Mouse (Mus musculus) R1 (cell line): ENCODE measurements around the gene Bckdk.
A peak's percentile ranks its signal among the peaks of the same experiment; 100 is the strongest.
"Not testable (repeated sequence)": the region's sequence is repeated elsewhere in the genome, so short reads cannot be mapped to it uniquely, and the experiment has no call there.

Experiments used
- DNase-seq: peaks from one replicate; pipeline ENCODE4 v3.0.0-alpha.2; 2018; ENCODE audit warnings: low read depth, low spot score

Bckdk gene

DNA sequence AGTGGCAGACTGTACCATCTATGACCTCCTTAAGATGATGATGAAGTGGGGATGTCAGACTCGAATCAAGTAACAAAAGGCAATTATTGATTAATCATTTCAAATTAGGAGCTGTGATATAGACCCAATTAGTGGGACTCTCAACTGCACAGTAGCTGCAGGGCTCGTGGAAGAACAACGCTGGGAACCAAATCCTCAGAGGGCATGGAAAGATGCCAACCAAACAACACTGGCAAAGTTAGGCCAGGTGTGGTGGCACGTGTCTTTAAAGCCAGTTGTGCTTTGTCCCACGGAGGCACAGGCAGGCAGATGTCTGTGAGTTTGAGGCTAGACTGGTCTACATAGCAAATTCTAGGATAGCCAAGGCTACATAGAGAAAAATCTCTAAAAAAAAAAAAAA is 26.8 kb downstream of the Bckdk start:
- no peak for DNase-seq

DNA sequence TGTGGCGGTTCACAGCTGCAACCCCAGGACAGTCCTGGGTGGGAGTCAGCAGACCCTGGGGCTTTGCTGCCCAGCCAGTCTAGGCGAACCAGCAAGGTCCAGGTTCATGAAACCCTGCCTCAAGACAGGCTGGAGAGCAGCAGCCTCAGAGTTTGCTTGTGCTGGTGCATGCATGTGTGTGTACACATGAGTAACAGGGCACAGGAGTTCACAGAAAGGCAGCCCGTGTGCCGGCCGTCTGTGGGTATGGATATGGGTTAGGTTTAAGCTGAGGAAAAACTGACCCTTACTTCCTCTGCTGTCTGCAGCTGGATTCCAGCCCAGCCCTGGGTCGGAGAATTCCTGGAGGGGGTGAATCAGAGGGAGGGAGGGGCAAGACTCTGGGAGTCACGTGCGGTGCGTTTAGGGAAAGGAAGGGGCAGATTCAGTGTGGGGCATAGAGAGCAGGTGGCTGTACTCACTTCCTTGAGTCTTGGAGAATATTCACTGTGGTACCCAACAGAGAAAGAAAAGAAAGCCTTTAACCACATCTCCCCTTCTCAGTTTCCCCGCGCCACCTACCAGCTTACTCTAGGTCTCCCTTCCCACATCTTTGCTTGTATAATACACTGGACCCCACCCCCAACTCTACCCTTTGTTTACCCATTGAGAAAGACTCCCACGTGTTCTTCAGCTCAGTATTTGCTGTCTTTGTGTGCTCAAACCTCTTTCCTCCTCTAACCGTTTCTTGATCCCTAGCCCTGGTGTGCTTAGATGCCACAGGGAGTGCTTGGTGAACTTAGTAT is 27.7 kb downstream of the Bckdk start:
- peak; percentile 86 for DNase-seq

DNA sequence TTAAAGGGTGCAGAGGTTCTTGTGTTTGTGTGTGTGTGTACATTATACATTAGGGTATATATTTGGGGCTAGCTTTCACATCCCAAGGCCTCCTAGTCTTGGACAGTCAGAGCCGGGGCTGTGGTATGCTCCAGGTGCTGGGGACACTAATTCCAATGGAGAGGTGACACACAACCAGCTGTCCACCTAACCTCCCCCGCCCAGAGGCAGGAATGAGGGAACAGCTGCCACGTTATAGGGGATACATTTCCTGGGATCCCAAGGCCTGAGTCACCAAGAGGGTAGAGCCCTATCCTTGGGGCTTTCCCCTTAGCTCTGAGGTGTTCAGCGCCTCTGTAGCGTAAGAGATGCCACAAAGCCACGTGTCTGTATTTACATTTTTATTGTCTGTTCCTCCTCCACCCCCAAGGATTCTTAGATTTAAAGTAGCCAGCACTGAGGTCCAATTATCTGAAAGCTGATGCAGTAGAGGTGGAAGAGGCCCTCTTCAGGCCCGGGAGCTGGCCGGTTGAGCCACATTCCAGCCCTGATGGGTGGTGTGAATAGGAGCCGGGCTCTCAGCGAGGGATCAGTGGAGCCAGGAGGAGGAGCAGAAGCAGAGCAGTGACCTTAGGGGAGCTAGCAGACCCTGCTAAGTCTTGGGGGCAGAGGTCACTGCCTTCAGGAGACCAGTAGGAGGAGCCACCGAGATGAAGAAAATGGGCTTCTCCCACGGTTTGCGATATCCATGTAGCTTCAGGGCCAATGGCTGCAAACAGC is 28.6 kb downstream of the Bckdk start:
- DNase-seq = peak; percentile 93

DNA sequence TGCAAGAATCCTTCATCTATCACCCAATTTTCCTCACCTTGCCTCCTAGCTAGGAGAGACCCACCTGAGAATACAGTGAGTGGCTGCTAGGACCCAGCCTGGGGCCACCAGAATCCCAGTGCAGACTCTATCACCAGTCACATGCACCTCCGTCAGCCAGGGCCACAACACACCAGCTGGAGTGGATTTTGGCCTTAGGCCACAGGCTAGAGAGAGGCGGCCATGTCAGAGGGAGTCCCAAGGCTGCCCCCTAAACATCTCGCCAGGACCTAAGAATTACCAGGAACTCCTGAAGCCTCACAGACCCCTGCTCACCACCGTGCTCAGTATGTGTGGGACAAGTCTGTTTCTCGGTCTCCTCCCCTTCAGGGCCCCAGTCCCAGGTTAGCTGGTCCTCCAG is 30.2 kb downstream of the Bckdk start:
- no peak for DNase-seq

DNA sequence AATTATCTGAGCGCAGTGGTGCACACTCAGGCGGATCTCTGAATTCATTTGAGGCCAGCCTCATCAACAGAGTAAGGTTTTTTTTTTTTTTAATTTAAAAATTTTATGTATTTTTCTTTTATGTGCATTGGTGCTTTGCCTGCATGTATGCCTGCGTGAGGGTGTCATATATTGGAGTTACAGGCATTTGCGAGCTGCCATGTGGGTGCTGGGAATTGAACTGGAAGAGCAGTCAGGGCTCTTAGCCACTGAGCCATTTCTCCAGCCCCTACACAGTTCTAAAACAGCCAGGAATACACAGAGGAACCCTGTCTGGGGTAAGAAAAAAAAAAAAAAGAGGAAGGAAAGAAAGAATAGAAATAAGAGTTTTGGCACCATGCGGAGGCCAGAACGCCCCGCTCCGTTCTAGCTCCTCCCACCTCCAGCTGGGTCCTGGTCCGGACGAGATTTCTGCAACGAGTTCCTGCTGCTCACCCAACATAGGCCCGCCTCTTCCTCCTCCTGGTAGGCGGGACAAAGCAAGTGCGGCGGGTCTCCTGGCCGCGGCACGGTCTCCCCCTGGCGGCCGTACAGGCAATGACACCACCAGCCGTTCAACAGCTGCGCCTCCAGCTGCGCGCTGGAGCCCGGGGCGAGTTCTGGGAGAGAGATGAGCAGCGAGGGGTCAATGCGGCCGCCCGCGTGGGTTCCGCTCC is 31.3 kb downstream of the Bckdk start:
- DNase-seq = peak; percentile 98

DNA sequence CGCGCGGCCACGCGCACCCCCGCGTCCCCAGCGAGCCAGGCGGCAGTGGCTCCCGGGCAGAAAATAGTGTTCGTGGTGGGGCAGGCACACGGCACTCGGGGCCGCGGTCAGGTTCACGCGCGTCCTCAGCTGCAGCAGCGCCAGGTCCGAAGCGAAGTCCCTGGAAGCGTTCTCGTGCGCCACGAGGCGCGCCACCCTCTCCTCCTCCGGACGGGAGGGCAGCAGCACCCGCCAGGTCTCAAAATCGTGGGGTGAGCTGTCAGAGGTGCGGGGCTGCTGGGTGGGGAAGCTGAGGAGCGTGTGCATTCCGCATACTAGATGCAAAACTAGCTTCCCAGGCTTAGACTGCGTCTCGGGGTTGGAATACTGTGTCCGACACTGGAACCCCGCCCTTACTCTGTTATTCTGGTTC is 31.9 kb downstream of the Bckdk start:
- DNase-seq = peak; percentile 82

DNA sequence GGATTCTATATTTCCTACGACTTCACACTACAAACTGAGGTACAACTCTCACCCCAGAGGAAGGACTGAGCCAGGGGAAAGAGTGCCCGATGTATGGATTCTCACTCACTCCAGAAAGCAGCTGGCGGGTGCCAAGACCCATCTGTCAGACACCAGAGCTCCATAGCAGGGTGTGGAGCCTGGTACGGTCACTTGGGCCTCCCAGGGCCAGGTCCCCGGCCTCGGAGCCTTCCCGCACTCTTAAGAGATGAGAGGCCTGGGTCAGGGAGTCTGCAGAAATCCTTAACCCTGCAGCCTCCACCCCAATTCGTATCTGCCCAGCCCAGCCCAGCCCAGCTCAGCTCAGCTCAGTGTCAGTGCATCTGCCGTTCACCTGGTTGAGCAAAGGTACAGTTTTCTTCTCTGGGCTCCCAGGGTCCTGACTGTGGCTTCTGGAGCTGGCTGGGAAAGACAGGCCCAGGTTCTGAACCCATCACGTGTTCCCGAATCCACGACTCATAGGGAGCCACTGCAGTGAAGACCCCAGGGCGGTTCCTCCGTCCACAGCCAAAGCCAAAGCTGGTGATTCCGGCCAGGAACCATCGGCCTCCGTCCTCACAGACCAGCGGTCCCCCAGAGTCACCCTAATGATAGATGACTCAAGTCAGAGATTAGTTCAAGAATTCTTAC is 32.5 kb downstream of the Bckdk start:
- peak; percentile 25 for DNase-seq

DNA sequence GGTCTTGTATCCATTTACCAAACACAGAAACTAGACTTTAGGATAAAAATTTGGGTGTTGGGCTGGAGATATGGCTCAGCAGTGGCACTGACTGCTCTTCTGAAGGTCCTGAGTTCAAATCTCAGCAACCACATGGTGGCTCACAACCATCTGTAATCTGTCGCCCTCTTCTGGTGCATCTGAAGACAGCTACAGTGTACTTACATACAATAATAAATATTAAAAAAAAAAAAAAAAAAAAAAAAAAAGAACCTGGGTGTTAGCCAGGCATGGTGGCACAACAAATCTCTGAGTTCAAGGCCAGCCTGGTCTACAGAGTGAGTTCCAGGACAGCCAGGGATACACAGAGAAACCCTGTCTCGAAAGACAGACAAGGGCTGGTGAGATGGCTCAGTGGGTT is 38.2 kb downstream of the Bckdk start:
- DNase-seq = not testable (repeated sequence)

DNA sequence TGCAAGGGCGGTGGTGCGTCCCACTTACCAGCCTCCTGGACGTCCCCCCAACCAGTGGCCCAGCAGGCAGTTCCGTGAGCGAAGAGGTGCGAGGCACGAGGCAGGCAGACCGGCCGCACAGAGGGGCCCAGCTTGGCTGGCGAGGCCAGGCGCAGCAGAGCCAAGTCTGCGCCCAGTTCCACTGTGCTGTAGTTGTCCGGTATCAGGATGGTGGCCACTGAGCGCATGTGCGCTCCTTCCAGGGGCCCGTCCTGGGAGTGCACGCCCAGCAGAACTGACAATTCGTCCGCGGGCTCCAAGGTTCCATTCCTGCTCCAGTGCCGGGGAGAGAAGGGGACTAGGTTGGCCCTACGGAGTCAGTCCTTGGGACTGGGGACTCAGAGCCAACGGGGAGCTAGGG is 40.7 kb downstream of the Bckdk start:
- peak; percentile 46 for DNase-seq

DNA sequence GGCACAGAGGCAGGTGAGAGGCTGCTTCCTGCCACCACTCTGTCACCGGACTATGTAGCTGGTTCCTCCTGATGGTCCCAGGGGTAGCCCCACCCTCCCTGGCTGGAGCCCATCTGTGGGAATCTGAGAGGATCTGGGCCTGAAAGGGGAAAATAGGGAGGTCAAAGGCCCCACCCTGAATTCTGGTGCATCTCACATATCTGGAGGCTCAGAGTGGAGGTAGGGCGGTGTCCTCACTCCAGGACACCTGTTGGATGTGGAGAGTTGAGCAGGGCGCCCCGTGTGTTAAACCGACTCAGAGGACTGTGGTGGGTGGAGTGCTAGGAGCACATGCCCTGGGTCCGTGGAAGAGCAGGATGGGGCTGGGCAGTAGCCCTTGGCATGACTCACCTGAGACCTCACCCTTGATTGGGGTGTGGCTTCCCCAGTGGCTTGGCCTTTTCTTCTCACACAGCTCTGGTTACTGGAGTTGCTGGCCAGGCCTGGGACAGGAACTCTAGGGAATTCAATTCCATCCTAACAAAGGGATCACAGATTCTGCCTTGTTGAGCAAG is 42.7 kb downstream of the Bckdk start, which contains the start of gene Prss36:
TSS of gene Prss36 (minus strand) at position 256 of the 554 bp plus-strand sequence.
- peak; percentile 27 for DNase-seq

DNA sequence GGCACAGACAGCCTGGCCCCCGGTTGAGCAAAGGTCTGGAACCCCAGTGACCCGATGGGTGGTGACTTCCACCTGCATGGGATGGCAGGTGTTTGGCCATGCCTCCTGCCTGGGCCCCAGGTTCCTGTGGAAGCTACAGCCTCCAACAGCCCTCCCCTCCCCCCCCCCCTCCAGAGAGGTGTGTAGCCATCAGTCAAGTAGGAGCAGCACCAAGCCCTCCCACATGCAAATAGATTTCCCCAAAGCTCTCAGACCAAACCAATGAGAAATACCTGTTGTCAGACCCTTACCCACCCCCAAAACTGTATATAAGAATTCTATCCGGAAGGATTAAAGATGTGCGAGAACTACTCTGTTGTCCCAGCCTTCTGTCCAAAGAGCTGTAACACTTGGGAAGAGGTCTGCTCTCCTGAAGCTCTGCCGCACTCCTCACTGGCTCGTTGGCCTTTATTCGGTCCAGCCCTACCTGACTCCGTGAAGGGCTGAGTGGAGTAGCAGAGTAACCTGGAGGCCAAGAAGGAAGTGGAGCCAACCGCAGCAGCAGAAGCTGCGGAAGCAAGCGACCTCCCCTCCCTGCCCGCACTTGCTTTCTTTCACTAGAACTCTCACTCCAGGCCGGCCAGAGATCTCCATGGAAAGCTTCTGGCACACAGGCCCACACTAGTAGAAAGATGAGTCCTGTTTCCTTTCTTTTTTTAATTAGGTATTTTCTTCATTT is 49.1 kb downstream of the Bckdk start:
- DNase-seq = no peak

DNA sequence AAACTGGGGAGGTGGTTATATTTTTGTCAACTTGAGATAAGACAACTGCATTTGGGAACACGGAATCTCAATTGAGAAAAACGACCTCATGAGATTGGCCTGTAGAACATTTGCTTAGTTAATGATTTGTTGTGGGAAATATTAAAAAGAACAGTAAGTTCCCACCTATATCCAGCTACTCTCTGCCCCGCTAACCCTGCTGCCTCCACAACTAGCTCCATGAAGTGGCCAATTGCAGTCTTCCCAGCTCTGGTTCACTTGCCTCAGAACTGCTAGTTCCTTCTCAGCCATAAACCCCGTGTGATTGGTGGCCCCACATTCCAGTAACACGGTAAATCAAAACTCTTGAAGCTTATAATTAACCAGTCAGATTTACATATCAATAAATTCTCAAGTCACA is 55.5 kb downstream of the Bckdk start:
- no peak for DNase-seq
